Mouse (Mus musculus): ENCODE measurements around the gene Naa38. TPM values are rescaled to one million over a fixed set of nuclear protein-coding genes. Genes with fewer than 3 reads are reported as not detected.

Naa38 gene
- polyA plus RNA-seq, 1 experiment from 2014 or later: 164 TPM

- H3K9ac ChIP-seq (ENCODE audit: low read depth, low read length): no peak overlapping the region
- WGBS: 87% methylated on average over 2 of the region's 2 CpGs
Observed at GRCm38 (mm10) chr11:69426246-69426645, 31.0 kb downstream of the Naa38 start.

GRCm38 (mm10) chr11:69428751-69429150 lies 33.5 kb downstream of the Naa38 start:
- Histone ChIP-seq H3K4me3 (ENCODE audit: low read depth, low read length) (no peak overlapping the region), H3K27me3 (replicated peaks; ENCODE audit: control insufficient read depth, insufficient read depth, low read length) (no peaks in the 10 kb centered on the region), H3K9me3 (ENCODE audit: control insufficient read depth) (no peaks in the 10 kb centered on the region), H3K36me3 (ENCODE audit: control insufficient read depth, insufficient read depth) (no peaks in the 10 kb centered on the region), H3K27ac (ENCODE audit: low read depth, low read length) (no peak overlapping the region), H3K9ac (ENCODE audit: low read depth, low read length) (no peak overlapping the region), H3K4me2 (replicated peaks; ENCODE audit: low read depth) (no peak overlapping the region), H3K4me1 (replicated peaks; ENCODE audit: control insufficient read depth, insufficient read depth, low read length) (peaks cover 4% of the 10 kb centered on the region; the same call in 1 of the 2 replicates)
- TF ChIP-seq CTCF (IDR thresholded peaks at IDR 0.05; ENCODE audit: low read depth): 0 out of 2 replicates have a peak, but pooled peaks have one; percentile 28
- WGBS: 11% methylated on average over 4 of the region's 4 CpGs
- ATAC-seq: no peak; the same call in 1 of the 2 replicates

More at GRCm38 (mm10) chr11:69426246-69426645, 31.0 kb downstream of the Naa38 start:
- Histone ChIP-seq H3K36me3 (ENCODE audit: control insufficient read depth, insufficient read depth) (no peaks in the 10 kb centered on the region), H3K4me1 (replicated peaks; ENCODE audit: control insufficient read depth, insufficient read depth, low read length) (peaks cover 4% of the 10 kb centered on the region; the same call in 1 of the 2 replicates), H3K9me3 (ENCODE audit: control insufficient read depth) (no peaks in the 10 kb centered on the region), H3K4me3 (ENCODE audit: low read depth, low read length) (no peak overlapping the region), H3K4me2 (replicated peaks; ENCODE audit: low read depth) (no peak overlapping the region), H3K27ac (ENCODE audit: low read depth, low read length) (no peak overlapping the region), H3K27me3 (replicated peaks; ENCODE audit: control insufficient read depth, insufficient read depth, low read length) (peaks cover 4% of the 10 kb centered on the region; the same call in 1 of the 2 replicates)
- no peak for ATAC-seq
- no peak for TF ChIP-seq CTCF (IDR thresholded peaks at IDR 0.05; ENCODE audit: low read depth)

GRCm38 (mm10) chr11:69429313-69429712 lies 34.0 kb downstream of the Naa38 start:
- no peak overlapping the region for H3K4me3 ChIP-seq (ENCODE audit: low read depth, low read length)
- no peak for ATAC-seq
- WGBS: 20% methylated on average over 2 of the region's 2 CpGs
- no peaks in the 10 kb centered on the region for H3K9me3 ChIP-seq (ENCODE audit: control insufficient read depth)
- H3K9ac ChIP-seq (ENCODE audit: low read depth, low read length): no peak overlapping the region
- no peak for TF ChIP-seq CTCF (IDR thresholded peaks at IDR 0.05; ENCODE audit: low read depth)
- no peaks in the 10 kb centered on the region for H3K27me3 ChIP-seq (replicated peaks; ENCODE audit: control insufficient read depth, insufficient read depth, low read length)
- no peak overlapping the region for H3K27ac ChIP-seq (ENCODE audit: low read depth, low read length)
- no peak overlapping the region for H3K4me2 ChIP-seq (replicated peaks; ENCODE audit: low read depth)
- H3K4me1 ChIP-seq (replicated peaks; ENCODE audit: control insufficient read depth, insufficient read depth, low read length): peaks cover 4% of the 10 kb centered on the region; the same call in 1 of the 2 replicates
- H3K36me3 ChIP-seq (ENCODE audit: control insufficient read depth, insufficient read depth): no peaks in the 10 kb centered on the region

DNA sequence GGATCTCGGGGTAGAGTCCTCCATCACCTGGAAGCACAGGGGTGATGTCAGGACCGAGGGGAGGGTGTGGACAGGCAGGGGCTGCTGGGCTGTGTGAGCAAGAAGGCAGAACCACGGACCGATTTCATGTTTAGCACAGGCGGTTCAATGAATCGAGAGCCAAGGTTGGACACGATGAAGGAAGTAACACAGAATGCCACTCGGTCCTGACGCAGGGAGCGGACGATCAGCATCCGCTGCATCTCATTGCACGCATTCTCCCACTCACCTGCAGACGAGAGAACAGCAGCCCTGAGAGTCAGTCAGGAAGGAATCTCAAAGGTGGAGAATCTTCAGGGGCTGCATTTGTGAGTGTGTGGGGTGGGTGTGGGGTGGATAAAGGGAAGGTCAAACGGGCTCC lies 35.3 kb downstream of the Naa38 start:
- ATAC-seq: no peak
- TF ChIP-seq CTCF (IDR thresholded peaks at IDR 0.05; ENCODE audit: low read depth): no peak
- H3K27me3 ChIP-seq (replicated peaks; ENCODE audit: control insufficient read depth, insufficient read depth, low read length): no peaks in the 10 kb centered on the region
- H3K4me3 ChIP-seq (ENCODE audit: low read depth, low read length): no peak overlapping the region
- H3K9me3 ChIP-seq (ENCODE audit: control insufficient read depth): no peaks in the 10 kb centered on the region
- WGBS: 89% methylated on average over 15 of the region's 15 CpGs
- no peak overlapping the region for H3K9ac ChIP-seq (ENCODE audit: low read depth, low read length)
- H3K27ac ChIP-seq (ENCODE audit: low read depth, low read length): no peak overlapping the region
- no peak overlapping the region for H3K4me2 ChIP-seq (replicated peaks; ENCODE audit: low read depth)
- H3K36me3 ChIP-seq (ENCODE audit: control insufficient read depth, insufficient read depth): no peaks in the 10 kb centered on the region
- peaks cover 4% of the 10 kb centered on the region; the same call in 1 of the 2 replicates for H3K4me1 ChIP-seq (replicated peaks; ENCODE audit: control insufficient read depth, insufficient read depth, low read length)

DNA sequence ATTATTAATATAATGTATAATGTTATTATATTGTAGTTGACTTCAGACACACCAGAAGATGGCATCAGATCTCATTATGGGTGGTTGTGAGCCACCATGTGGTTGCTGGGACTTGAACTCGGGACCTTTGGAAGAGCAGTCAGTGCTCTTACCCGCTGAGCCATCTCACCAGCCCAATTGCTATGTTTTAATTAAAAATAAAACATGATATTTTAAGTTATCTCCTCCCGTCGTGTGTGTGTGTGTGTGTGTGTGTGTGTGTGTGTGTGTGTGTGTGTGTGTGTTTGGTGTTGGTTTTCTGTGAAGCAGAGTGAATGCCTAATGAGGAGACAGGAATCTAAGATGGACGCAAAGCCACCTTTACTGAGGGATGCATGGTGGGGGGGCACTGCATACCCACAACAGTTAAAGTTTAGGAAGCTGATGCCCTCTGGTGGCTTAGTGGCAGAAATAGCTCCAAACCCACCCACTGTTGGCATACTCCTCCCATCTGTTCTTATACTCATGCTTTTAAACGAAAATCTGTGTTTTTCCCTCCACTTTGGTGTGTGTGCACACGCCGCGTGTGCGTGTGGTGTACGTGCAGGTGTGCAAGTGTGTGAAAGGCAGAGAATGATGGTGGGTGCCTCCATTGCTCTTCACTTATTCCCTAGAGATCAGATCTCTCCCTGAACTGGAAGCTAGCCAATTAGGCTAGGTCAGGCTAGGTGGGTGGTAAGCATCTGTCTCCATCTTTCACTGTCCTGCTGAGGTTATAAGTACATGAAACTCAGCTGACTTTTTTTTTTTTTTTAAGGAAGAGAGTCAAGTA lies 36.7 kb downstream of the Naa38 start:
- H3K27ac ChIP-seq (ENCODE audit: low read depth, low read length): no peak overlapping the region
- H3K9ac ChIP-seq (ENCODE audit: low read depth, low read length): no peak overlapping the region
- 0 out of 2 replicates have a peak overlapping the region, but pooled peaks have one; percentile 21 for H3K4me2 ChIP-seq (replicated peaks; ENCODE audit: low read depth)
- no peaks in the 10 kb centered on the region for H3K9me3 ChIP-seq (ENCODE audit: control insufficient read depth)
- peak; percentile 90 for TF ChIP-seq CTCF (IDR thresholded peaks at IDR 0.05; ENCODE audit: low read depth)
- H3K27me3 ChIP-seq (replicated peaks; ENCODE audit: control insufficient read depth, insufficient read depth, low read length): no peaks in the 10 kb centered on the region
- ATAC-seq: 0 out of 2 replicates have a peak, but pooled peaks have one; percentile 37
- 41% methylated on average over 11 of the region's 11 CpGs for WGBS
- peaks cover 4% of the 10 kb centered on the region; the same call in 1 of the 2 replicates for H3K4me1 ChIP-seq (replicated peaks; ENCODE audit: control insufficient read depth, insufficient read depth, low read length)
- no peak overlapping the region for H3K4me3 ChIP-seq (ENCODE audit: low read depth, low read length)
- H3K36me3 ChIP-seq (ENCODE audit: control insufficient read depth, insufficient read depth): no peaks in the 10 kb centered on the region

GRCm38 (mm10) chr11:69432640-69432982 lies 37.3 kb downstream of the Naa38 start:
- Histone ChIP-seq H3K9ac (ENCODE audit: low read depth, low read length) (no peak overlapping the region), H3K4me2 (replicated peaks; ENCODE audit: low read depth) (no peak overlapping the region), H3K36me3 (ENCODE audit: control insufficient read depth, insufficient read depth) (no peaks in the 10 kb centered on the region), H3K4me1 (replicated peaks; ENCODE audit: control insufficient read depth, insufficient read depth, low read length) (peaks cover 4% of the 10 kb centered on the region; the same call in 1 of the 2 replicates), H3K9me3 (ENCODE audit: control insufficient read depth) (no peaks in the 10 kb centered on the region), H3K27me3 (replicated peaks; ENCODE audit: control insufficient read depth, insufficient read depth, low read length) (no peaks in the 10 kb centered on the region), H3K4me3 (ENCODE audit: low read depth, low read length) (no peak overlapping the region), H3K27ac (ENCODE audit: low read depth, low read length) (no peak overlapping the region)
- TF ChIP-seq CTCF (IDR thresholded peaks at IDR 0.05; ENCODE audit: low read depth): no peak
- no peak for ATAC-seq
- WGBS: 73% methylated on average over 11 of the region's 11 CpGs

All from intestine, postnatal 0 days (tissue).